Mouse (Mus musculus) regulatory T cell (primary cell): ENCODE data around the gene Tor4a.

Source experiments
- in situ Hi-C: fragments of 300-600 bp; cut with MboI, MseI; formaldehyde crosslinking; loops from one replicate; pipeline ENCODE4 v1.15.1; 2025; ENCODE audit warnings: high pct_unique_total_duplicates

Gene Tor4a

GRCm38 (mm10) chr2:25196172-25196954 lies at the start of gene Tor4a:
Tor4a (minus strand) TSS chr2:25196886.
- in situ Hi-C loops: no loop called here

GRCm38 (mm10) chr2:25244144-25244543 lies 47.5 kb upstream of the Tor4a start:
- in situ Hi-C loops: no loop called here

- in situ Hi-C loops: no loop called here
Measured at GRCm38 (mm10) chr2:25243342-25243741, 46.7 kb upstream of the Tor4a start.

- in situ Hi-C loops: no loop called here
Measured at GRCm38 (mm10) chr2:25242101-25242506, 45.4 kb upstream of the Tor4a start, which contains the start of the genes Rnf208 and Cysrt1. Rnf208 (plus strand) TSS chr2:25242255. Cysrt1 (minus strand) TSS chr2:25242452.

GRCm38 (mm10) chr2:25241438-25241775 lies 44.7 kb upstream of the Tor4a start:
- in situ Hi-C loops: no loop called here

GRCm38 (mm10) chr2:25240723-25241437 lies 44.2 kb upstream of the Tor4a start:
- in situ Hi-C loops: no loop called here

- in situ Hi-C loops: no loop called here
Measured at GRCm38 (mm10) chr2:25240310-25240709, 43.6 kb upstream of the Tor4a start.

- in situ Hi-C loops: loop anchor here (10.0 kb wide), 1 partner anchor 1665 kb away; the partner anchor contains the start of gene Surf6
Measured at GRCm38 (mm10) chr2:25239766-25240165, 43.1 kb upstream of the Tor4a start.

- in situ Hi-C loops: loop anchor here (10.0 kb wide), 1 partner anchor 1667 kb away; the partner anchor contains the start of gene Surf6
Measured at GRCm38 (mm10) chr2:25238106-25238505, 41.4 kb upstream of the Tor4a start.

GRCm38 (mm10) chr2:25237522-25237921 lies 40.8 kb upstream of the Tor4a start:
- in situ Hi-C loops: loop anchor here (10.0 kb wide), 1 partner anchor 1667 kb away; the partner anchor contains the start of gene Surf6

GRCm38 (mm10) chr2:25236614-25237013 lies 39.9 kb upstream of the Tor4a start, which contains the start of gene Rnf224:
Rnf224 (minus strand) TSS chr2:25236787.
- in situ Hi-C loops: loop anchor here (10.0 kb wide), 1 partner anchor 1668 kb away; the partner anchor contains the start of gene Surf6

- in situ Hi-C loops: loop anchor here (10.0 kb wide), 1 partner anchor 1670 kb away; the partner anchor contains the start of gene Surf6
Measured at GRCm38 (mm10) chr2:25234551-25235220, 38.0 kb upstream of the Tor4a start.

GRCm38 (mm10) chr2:25234050-25234449 lies 37.4 kb upstream of the Tor4a start, which contains the start of gene Slc34a3:
Slc34a3 (minus strand) TSS chr2:25234364.
- in situ Hi-C loops: loop anchor here (10.0 kb wide), 1 partner anchor 1671 kb away; the partner anchor contains the start of gene Surf6

GRCm38 (mm10) chr2:25233421-25233820 lies 36.7 kb upstream of the Tor4a start:
- in situ Hi-C loops: loop anchor here (10.0 kb wide), 1 partner anchor 1671 kb away; the partner anchor contains the start of gene Surf6

GRCm38 (mm10) chr2:25231038-25231437 lies 34.4 kb upstream of the Tor4a start:
- in situ Hi-C loops: loop anchor here (10.0 kb wide), 1 partner anchor 1674 kb away; the partner anchor contains the start of gene Surf6

GRCm38 (mm10) chr2:25230581-25230980 lies 33.9 kb upstream of the Tor4a start:
- in situ Hi-C loops: loop anchor here (10.0 kb wide), 1 partner anchor 1674 kb away; the partner anchor contains the start of gene Surf6

GRCm38 (mm10) chr2:25229582-25229981 lies 32.9 kb upstream of the Tor4a start:
- in situ Hi-C loops: no loop called here

GRCm38 (mm10) chr2:25228995-25229530 lies 32.4 kb upstream of the Tor4a start:
- in situ Hi-C loops: no loop called here

- in situ Hi-C loops: no loop called here
Measured at GRCm38 (mm10) chr2:25228431-25228889, 31.8 kb upstream of the Tor4a start.

- in situ Hi-C loops: no loop called here
Measured at GRCm38 (mm10) chr2:25227406-25227805, 30.7 kb upstream of the Tor4a start.

- in situ Hi-C loops: no loop called here
Measured at GRCm38 (mm10) chr2:25226864-25227263, 30.2 kb upstream of the Tor4a start.
